Mouse (Mus musculus) bone marrow macrophage, adult 2 months (primary cell): Measurements from ENCODE around the gene Cpm.

Source experiments
- CTCF ChIP-seq: IDR thresholded peaks from 2 replicates; pipeline ENCODE4 v1.5.1; 2012; ENCODE audit warnings: low read depth, mild to moderate bottlenecking, low read length, moderate library complexity
- POLR2A ChIP-seq: IDR thresholded peaks from 2 replicates; pipeline ENCODE4 v1.6.1; 2012; ENCODE audit warnings: mild to moderate bottlenecking, low read depth, low read length, borderline replicate concordance

GRCm38 (mm10) chr10:117713466-117713865, 84.2 kb downstream of the Cpm start:
- TF ChIP-seq CTCF: no peak
- TF ChIP-seq POLR2A: no peak
